Mouse (Mus musculus) liver, adult 2 months (tissue): Measurements from ENCODE around the gene Gm12166. TPM values are rescaled to one million over a fixed set of nuclear protein-coding genes. Genes with fewer than 3 reads are reported as not detected.

Experiments used
- DNase-seq: peaks from one replicate; pipeline ENCODE4 v3.0.0-alpha.2; 2011; ENCODE audit warnings: low read depth, low spot score; ENCODE audit errors: extremely low read depth
- H3K27ac ChIP-seq: fragments of 200-500 bp; replicated peaks from 2 replicates; pipeline ENCODE4 v1.5.1; 2012; ENCODE audit warnings: low read depth, mild to moderate bottlenecking, control low read depth, inconsistent platforms, low read length; ENCODE audit not compliant: insufficient read depth
- H3K27me3 ChIP-seq: fragments of 200-500 bp; 2 replicates; pipeline ENCODE4 v1.6.1; 2012; ENCODE audit warnings: mild to moderate bottlenecking, moderate library complexity, low read length, inconsistent platforms; ENCODE audit not compliant: control insufficient read depth, insufficient read depth
- H3K36me3 ChIP-seq: fragments of 200-500 bp; 2 replicates; pipeline ENCODE4 v1.6.1; 2012; ENCODE audit warnings: low read length, inconsistent platforms; ENCODE audit not compliant: control insufficient read depth, insufficient read depth
- H3K4me1 ChIP-seq: fragments of 200-500 bp; 2 replicates; pipeline ENCODE4 v1.6.1; 2011; ENCODE audit warnings: low read length; ENCODE audit not compliant: control insufficient read depth, insufficient read depth
- H3K4me3 ChIP-seq: fragments of 200-500 bp; 2 replicates; pipeline ENCODE4 v1.5.1; 2011; ENCODE audit warnings: low read depth, mild to moderate bottlenecking, control low read depth, low read length, moderate library complexity; ENCODE audit not compliant: insufficient read depth
- H3K79me2 ChIP-seq: fragments of 200-500 bp; 2 replicates; pipeline ENCODE4 v1.6.1; 2012; ENCODE audit warnings: inconsistent platforms, mild to moderate bottlenecking, low read length, moderate library complexity; ENCODE audit not compliant: control insufficient read depth, insufficient read depth
- H3K9ac ChIP-seq: fragments of 200-500 bp; 2 replicates; pipeline ENCODE4 v1.6.1; 2012; ENCODE audit warnings: low read depth, mild to moderate bottlenecking, control low read depth, inconsistent platforms, low read length
- CTCF ChIP-seq: fragments of 200-500 bp; IDR thresholded peaks from 2 replicates; pipeline ENCODE4 v1.5.1; 2011; ENCODE audit warnings: low read depth, low read length, control low read depth
- POLR2A ChIP-seq: fragments of 200-500 bp; IDR thresholded peaks from 2 replicates; pipeline ENCODE4 v1.6.1; 2011; ENCODE audit warnings: low read length, control low read depth; ENCODE audit not compliant: insufficient read depth; ENCODE audit errors: extremely low read depth
- WGBS: fragments of 180-500 bp; shearing (Covaris S2); methylation state at CpG from one replicate; pipeline ENCODE4 v1.1.7; 2018; 5-methylcytosine and 5-hydroxymethylcytosine counted together
- polyA plus RNA-seq: library from polyadenylated mRNA; depleted of rRNA; stranded (reverse); fragments of >200 nt; gene quantifications from 2 replicates; pipeline ENCODE4 v1.2.3, GENCODE M21; 2012
- total RNA-seq: library from RNA; depleted of rRNA; stranded (reverse); fragments of >200 nt; gene quantifications from 2 replicates; pipeline ENCODE4 v1.2.3, GENCODE M21; 2014

Gm12166 gene
- total and polyA plus RNA-seq, 2 experiments = 2.3 to 6.2 TPM

- Histone ChIP-seq H3K4me1 (peaks cover 17% of the 10 kb centered on the region), H3K4me3 (no peak overlapping the region), H3K9ac (no peak overlapping the region), H3K36me3 (no peaks in the 10 kb centered on the region), H3K27ac (no peak overlapping the region), H3K79me2 (no peaks in the 10 kb centered on the region), H3K27me3 (no peaks in the 10 kb centered on the region)
- peak; percentile 74 for DNase-seq
- TF ChIP-seq CTCF = no peak
- no peak for TF ChIP-seq POLR2A
- 30% methylated on average over 3 of the region's 3 CpGs for WGBS
These were observed 32.4 kb upstream of the Gm12166 start for GRCm38 (mm10) chr11:46084568-46084967.

- no peak overlapping the region for H3K9ac ChIP-seq
- no peaks in the 10 kb centered on the region for H3K36me3 ChIP-seq
- no peak overlapping the region for H3K27ac ChIP-seq
These were observed 31.8 kb upstream of the Gm12166 start for GRCm38 (mm10) chr11:46083835-46084444.

GRCm38 (mm10) chr11:46083405-46083804 is 31.3 kb upstream of the Gm12166 start:
- Histone ChIP-seq H3K79me2 (no peaks in the 10 kb centered on the region), H3K4me1 (peaks cover 17% of the 10 kb centered on the region), H3K27me3 (no peaks in the 10 kb centered on the region), H3K4me3 (no peak overlapping the region), H3K27ac (no peak overlapping the region), H3K36me3 (no peaks in the 10 kb centered on the region), H3K9ac (no peak overlapping the region)
- 68% methylated on average over 3 of the region's 3 CpGs for WGBS
- TF ChIP-seq POLR2A (no peak), CTCF (no peak)
- DNase-seq = no peak

More at GRCm38 (mm10) chr11:46083835-46084444, 31.8 kb upstream of the Gm12166 start:
- Histone ChIP-seq H3K4me1 (peaks cover 17% of the 10 kb centered on the region), H3K4me3 (no peak overlapping the region), H3K27me3 (no peaks in the 10 kb centered on the region), H3K79me2 (no peaks in the 10 kb centered on the region)
- DNase-seq = no peak
- 87% methylated on average over 11 of the region's 11 CpGs for WGBS
- TF ChIP-seq CTCF = no peak
- TF ChIP-seq POLR2A = no peak

GRCm38 (mm10) chr11:46081075-46081474 is 29.0 kb upstream of the Gm12166 start:
- WGBS = 70% methylated on average over 2 of the region's 2 CpGs
- H3K4me3 ChIP-seq = no peak overlapping the region
- no peak overlapping the region for H3K9ac ChIP-seq
- DNase-seq = no peak
- H3K4me1 ChIP-seq = peaks cover 20% of the 10 kb centered on the region
- H3K27ac ChIP-seq = no peak overlapping the region
- no peak for TF ChIP-seq CTCF
- no peaks in the 10 kb centered on the region for H3K79me2 ChIP-seq
- H3K36me3 ChIP-seq = no peaks in the 10 kb centered on the region
- H3K27me3 ChIP-seq = no peaks in the 10 kb centered on the region

GRCm38 (mm10) chr11:46077732-46078375 is 25.7 kb upstream of the Gm12166 start:
- no peak for DNase-seq
- Histone ChIP-seq H3K9ac (no peak overlapping the region), H3K36me3 (no peaks in the 10 kb centered on the region), H3K4me1 (peaks cover 13% of the 10 kb centered on the region), H3K4me3 (no peak overlapping the region), H3K27me3 (no peaks in the 10 kb centered on the region), H3K27ac (peak overlapping the region; percentile 13), H3K79me2 (no peaks in the 10 kb centered on the region)
- TF ChIP-seq CTCF (no peak), POLR2A (no peak)
- 75% methylated on average over 7 of the region's 7 CpGs for WGBS

GRCm38 (mm10) chr11:46077304-46077703 is 25.2 kb upstream of the Gm12166 start:
- Histone ChIP-seq H3K9ac (no peak overlapping the region), H3K27ac (no peak overlapping the region), H3K79me2 (no peaks in the 10 kb centered on the region), H3K27me3 (no peaks in the 10 kb centered on the region), H3K4me1 (peaks cover 17% of the 10 kb centered on the region), H3K4me3 (no peak overlapping the region), H3K36me3 (no peaks in the 10 kb centered on the region)
- peak; percentile 35 for DNase-seq
- 77% methylated on average over 5 of the region's 5 CpGs for WGBS
- TF ChIP-seq POLR2A = no peak
- TF ChIP-seq CTCF = no peak
